Mouse (Mus musculus) embryonic facial prominence, embryonic 13.5 days (tissue): ENCODE results near the gene Gclc. TPM values are rescaled to one million over a fixed set of nuclear protein-coding genes. Genes with fewer than 3 reads are reported as not detected.

Experiments used
- ATAC-seq: fragments of 200-750 bp; cut with Nextera tagmentation; 2 replicates; pipeline ENCODE4 v1.8.0; 2017; ENCODE audit warnings: low read depth; ENCODE audit not compliant: insufficient number of reproducible peaks, insufficient read depth, low FRiP score, low TSS enrichment
- H3K27ac ChIP-seq: fragments of 300-500 bp; sonication (generic); 2 replicates; pipeline ENCODE4 v1.5.1; 2015; ENCODE audit warnings: moderate library complexity, mild to moderate bottlenecking, inconsistent platforms
- H3K27me3 ChIP-seq: fragments of 300-500 bp; sonication (generic); 2 replicates; pipeline ENCODE4 v1.6.1; 2015; ENCODE audit warnings: mild to moderate bottlenecking, inconsistent platforms
- H3K36me3 ChIP-seq: fragments of 300-500 bp; sonication (generic); 2 replicates; pipeline ENCODE4 v1.6.1; 2015; ENCODE audit warnings: mild to moderate bottlenecking, inconsistent platforms
- H3K4me1 ChIP-seq: fragments of 300-500 bp; sonication (generic); 2 replicates; pipeline ENCODE4 v1.6.1; 2015; ENCODE audit warnings: inconsistent platforms
- H3K4me2 ChIP-seq: fragments of 300-500 bp; sonication (generic); 2 replicates; pipeline ENCODE4 v1.6.1; 2015; ENCODE audit warnings: moderate library complexity, mild to moderate bottlenecking, inconsistent platforms
- H3K4me3 ChIP-seq: fragments of 300-500 bp; sonication (generic); 2 replicates; pipeline ENCODE4 v1.5.1; 2015; ENCODE audit warnings: mild to moderate bottlenecking, inconsistent platforms
- H3K9ac ChIP-seq: fragments of 300-500 bp; sonication (generic); 2 replicates; pipeline ENCODE4 v1.6.1; 2015; ENCODE audit warnings: mild to moderate bottlenecking, inconsistent platforms
- H3K9me3 ChIP-seq: fragments of 300-500 bp; sonication (generic); 2 replicates; pipeline ENCODE4 v1.6.1; 2016; ENCODE audit warnings: inconsistent platforms
- WGBS: fragments of 180-500 bp; shearing (Covaris S2); methylation state at CpG from one replicate; pipeline ENCODE4 v1.1.7; 2015; ENCODE audit warnings: mixed read lengths; 5-methylcytosine and 5-hydroxymethylcytosine counted together
- polyA plus RNA-seq: library from polyadenylated mRNA; unstranded; fragments of >200 nt; fragmentation: Nextera tagmentation; extraction: Ambion mirVana; gene quantifications from 2 replicates; pipeline ENCODE4 v1.2.1, GENCODE M21; 2015

The Gclc gene
- polyA plus RNA-seq, 1 experiment from 2014 or later, result 14.7 TPM

DNA sequence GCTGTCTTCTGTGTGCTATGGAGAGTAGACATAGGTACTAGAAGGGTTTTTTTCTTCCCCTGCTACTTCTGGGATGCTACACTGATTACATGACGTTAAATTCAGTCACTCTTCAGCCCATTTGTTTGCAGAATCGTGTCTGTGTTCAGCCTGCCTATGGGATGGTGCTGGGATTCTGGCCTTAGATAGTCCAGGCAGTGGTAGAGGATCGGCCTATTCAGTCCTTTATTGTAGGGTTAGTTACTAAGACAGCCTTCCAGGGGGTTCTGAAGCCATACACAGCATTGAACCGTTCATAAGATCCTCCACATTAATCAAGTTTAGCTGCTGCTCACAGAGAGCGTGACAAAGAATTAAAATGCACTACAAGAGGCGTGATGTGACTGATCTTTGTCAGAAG, 16.6 kb downstream of the Gclc start:
- ATAC-seq, result no peak
- H3K9ac ChIP-seq, result no peak overlapping the region

DNA sequence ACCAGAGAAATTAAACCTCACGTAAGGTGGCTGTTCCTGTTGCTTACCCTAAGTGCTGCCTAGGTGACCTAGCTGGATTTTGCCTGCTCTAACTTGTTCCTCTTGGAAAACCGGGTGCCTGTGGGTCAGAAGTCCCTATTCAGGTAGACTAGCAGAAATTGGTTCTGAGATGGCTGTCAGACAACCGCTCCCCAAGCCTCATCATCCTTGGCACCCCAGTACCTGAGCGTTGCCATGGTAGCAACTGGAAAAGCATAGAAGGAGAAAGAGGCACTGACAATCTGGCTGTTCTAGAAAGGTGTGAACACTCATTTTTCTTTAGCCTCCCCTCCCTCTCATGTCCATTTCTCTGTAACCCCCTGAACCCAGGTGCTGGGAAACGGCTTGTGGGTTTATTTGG, 17.0 kb downstream of the Gclc start:
- H3K9ac ChIP-seq, result no peak overlapping the region
- H3K27me3 ChIP-seq, result no peaks in the 10 kb centered on the region
- peaks cover 1% of the 10 kb centered on the region; the same call in 1 of the 2 replicates for H3K4me1 ChIP-seq
- ATAC-seq, result no peak
- H3K4me3 ChIP-seq, result no peak overlapping the region
- H3K4me2 ChIP-seq, result no peak overlapping the region
- 75% methylated on average over 5 of the region's 5 CpGs for WGBS
- H3K36me3 ChIP-seq, result peaks cover 13% of the 10 kb centered on the region
- H3K27ac ChIP-seq, result no peak overlapping the region
- H3K9me3 ChIP-seq, result no peaks in the 10 kb centered on the region

More for the DNA sequence above, 16.6 kb downstream of the Gclc start:
- peaks cover 14% of the 10 kb centered on the region for H3K36me3 ChIP-seq
- H3K27ac ChIP-seq, result no peak overlapping the region
- no peaks in the 10 kb centered on the region for H3K27me3 ChIP-seq
- H3K9me3 ChIP-seq, result no peaks in the 10 kb centered on the region
- no peaks in the 10 kb centered on the region for H3K4me1 ChIP-seq
- H3K4me2 ChIP-seq, result no peak overlapping the region
- no peak overlapping the region for H3K4me3 ChIP-seq
- WGBS, result 73% methylated on average over 6 of the region's 6 CpGs

DNA sequence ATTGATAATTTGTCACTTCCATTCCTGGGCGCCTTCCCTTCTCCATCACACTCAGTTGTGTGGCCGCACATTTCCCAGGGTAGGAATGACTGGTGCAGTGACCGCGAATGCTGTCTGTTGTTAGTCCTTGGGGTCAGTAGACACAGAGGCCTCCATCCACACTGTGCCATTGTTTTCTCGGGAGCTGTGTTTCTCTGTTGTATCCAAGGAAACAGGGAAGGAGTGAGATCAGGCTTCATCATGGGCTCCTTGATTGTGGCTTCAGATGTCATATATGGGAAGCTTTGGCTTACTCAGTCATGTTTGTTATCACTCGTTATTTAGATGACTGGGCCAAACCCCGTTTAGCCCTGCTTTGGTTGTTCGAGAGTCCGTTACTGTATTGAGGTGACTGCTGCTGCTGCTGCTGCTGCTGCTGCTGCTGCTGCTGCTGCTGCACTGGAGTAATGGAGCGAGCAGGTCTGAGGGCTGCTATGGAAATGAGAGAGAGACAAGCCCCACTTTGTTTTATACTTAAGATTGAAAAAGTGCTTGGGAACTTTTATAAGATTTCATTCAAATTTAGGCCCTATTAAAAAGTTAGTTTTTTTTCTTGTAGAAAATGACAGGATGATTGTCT, 17.5 kb downstream of the Gclc start:
- H3K9ac ChIP-seq, result no peak overlapping the region
- H3K27ac ChIP-seq, result no peak overlapping the region
- no peak overlapping the region for H3K4me3 ChIP-seq
- no peak for ATAC-seq
- H3K4me1 ChIP-seq, result peaks cover 4% of the 10 kb centered on the region; the same call in 1 of the 2 replicates
- no peaks in the 10 kb centered on the region for H3K9me3 ChIP-seq
- 63% methylated on average over 10 of the region's 10 CpGs for WGBS
- H3K36me3 ChIP-seq, result peaks cover 18% of the 10 kb centered on the region
- H3K27me3 ChIP-seq, result no peaks in the 10 kb centered on the region
- H3K4me2 ChIP-seq, result no peak overlapping the region

DNA sequence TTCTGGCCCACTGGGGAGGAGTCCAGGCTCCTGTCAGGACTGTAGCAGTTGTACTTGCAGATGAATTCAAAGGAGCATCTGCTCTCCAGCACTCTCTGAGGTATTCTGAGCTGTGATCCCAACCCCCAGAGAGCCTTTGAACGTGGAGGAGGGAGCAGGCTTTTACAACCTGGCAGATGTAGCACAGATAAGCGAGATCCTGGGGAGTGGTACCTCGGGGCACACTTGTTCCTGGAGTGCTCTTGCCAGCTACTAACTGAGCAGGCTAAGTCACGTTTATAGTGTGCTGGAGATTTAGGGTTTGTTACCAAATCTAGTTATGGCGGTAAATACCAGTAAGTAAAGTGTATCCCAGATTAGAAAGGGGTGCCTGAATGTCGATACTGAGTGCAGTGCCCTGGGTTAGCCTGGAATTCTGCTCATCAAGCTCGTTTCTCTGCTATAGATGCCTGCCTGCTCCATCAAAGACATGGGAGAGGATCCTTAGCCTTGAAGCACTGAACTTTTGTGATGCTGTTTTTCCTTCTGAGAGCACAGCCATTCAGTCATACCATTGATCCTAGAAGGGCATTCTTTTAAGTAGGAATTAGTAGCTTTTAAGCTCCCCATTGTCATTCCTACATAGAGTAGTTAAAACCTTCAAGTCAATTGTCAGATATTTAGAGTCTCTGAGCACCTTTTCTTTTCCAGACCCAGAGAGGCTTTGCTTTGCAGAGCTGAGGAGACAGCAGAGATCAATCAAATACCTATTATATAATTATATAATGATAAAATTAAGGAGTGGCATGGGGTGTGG, 22.6 kb downstream of the Gclc start:
- no peak for ATAC-seq
- Histone ChIP-seq H3K9ac (no peak overlapping the region), H3K27ac (no peak overlapping the region), H3K4me1 (peaks cover 4% of the 10 kb centered on the region; the same call in 1 of the 2 replicates), H3K36me3 (peaks cover 43% of the 10 kb centered on the region), H3K4me2 (no peak overlapping the region), H3K9me3 (no peaks in the 10 kb centered on the region), H3K27me3 (no peaks in the 10 kb centered on the region), H3K4me3 (no peak overlapping the region)
- WGBS, result 65% methylated on average over 7 of the region's 7 CpGs

DNA sequence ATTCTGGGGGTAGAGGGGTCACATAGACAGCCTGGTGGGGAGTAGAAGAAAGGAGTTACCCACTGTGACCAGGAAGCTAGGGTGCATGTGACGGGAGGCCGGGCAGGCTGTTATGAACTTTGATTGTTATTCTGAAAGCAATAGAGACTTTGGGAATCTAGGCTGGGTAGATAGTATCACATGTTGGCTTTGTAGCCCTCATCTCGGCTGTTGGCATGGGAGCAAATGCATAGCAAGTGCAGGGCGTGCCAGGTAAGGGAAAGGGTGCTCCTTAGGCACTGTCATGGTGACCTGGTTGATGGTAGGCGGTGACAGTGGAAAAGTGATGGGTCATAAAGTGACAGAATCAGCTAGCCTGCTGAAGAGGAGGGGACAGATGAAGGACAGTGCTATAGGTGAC, 23.3 kb downstream of the Gclc start:
- peaks cover 4% of the 10 kb centered on the region; the same call in 1 of the 2 replicates for H3K4me1 ChIP-seq
- no peak overlapping the region for H3K9ac ChIP-seq
- no peak overlapping the region for H3K27ac ChIP-seq
- WGBS, result 92% methylated on average over 5 of the region's 5 CpGs
- no peak for ATAC-seq
- H3K4me3 ChIP-seq, result no peak overlapping the region
- H3K4me2 ChIP-seq, result no peak overlapping the region
- H3K27me3 ChIP-seq, result no peaks in the 10 kb centered on the region
- H3K36me3 ChIP-seq, result peaks cover 43% of the 10 kb centered on the region
- H3K9me3 ChIP-seq, result no peaks in the 10 kb centered on the region

DNA sequence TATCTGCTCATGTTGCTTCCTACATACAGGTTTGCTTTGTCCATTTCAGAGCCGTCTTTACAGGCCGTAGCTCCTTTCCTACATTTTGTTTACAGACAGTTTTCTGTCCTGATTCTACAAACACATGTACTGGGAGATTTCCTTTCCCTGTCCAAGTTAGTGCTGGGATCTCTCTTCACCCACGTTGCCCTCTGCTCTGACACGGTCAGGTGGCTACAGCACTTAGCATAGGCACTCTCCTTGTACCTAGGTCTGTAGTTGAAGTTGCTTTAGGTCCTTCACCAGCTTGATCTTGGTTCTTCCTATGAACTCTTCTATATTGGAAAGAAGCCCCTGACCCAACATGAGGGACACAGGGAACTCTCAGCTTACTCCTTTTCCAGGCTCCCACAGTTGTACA, 25.4 kb downstream of the Gclc start:
- H3K27me3 ChIP-seq, result no peaks in the 10 kb centered on the region
- no peak overlapping the region for H3K4me2 ChIP-seq
- no peak overlapping the region for H3K9ac ChIP-seq
- 91% methylated on average over 4 of the region's 4 CpGs for WGBS
- no peak overlapping the region for H3K4me3 ChIP-seq
- no peaks in the 10 kb centered on the region for H3K9me3 ChIP-seq
- H3K36me3 ChIP-seq, result peaks cover 45% of the 10 kb centered on the region
- H3K4me1 ChIP-seq, result peaks cover 4% of the 10 kb centered on the region; the same call in 1 of the 2 replicates
- H3K27ac ChIP-seq, result no peak overlapping the region
- no peak for ATAC-seq

DNA sequence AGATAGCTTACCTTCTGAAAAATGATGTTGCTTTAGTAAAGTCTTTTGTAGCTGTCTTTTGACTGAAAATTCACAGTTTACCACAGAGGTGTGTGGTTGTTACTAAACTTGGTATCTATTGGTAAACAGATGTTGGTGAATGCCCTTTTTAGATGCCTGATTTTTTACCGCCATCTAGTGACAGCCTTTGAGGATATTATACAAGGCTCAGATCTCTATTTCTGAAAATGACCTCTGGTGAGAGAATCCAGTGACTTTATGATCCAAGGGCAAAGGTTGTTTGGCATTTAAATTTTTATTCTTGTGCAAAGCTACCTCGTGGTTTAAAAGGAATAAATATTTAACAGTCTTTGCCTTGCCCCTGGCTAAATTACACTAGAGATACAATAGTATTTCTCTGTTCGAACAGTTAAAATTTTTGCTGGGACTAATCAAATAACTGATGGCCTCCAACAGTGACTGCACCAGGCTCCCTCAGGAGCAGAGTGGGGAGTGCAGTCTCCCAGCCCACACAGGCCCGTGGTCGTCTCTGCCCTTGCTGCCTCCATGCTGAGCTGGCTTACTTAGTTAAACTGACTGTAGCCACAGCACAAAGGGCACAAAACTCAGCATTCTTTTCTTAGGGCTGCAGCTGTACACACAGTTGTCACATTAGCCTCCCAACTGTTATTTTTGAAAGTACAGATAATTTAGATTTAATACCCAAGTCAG, 27.3 kb downstream of the Gclc start:
- H3K9me3 ChIP-seq, result no peaks in the 10 kb centered on the region
- no peak overlapping the region for H3K4me3 ChIP-seq
- no peak for ATAC-seq
- H3K9ac ChIP-seq, result no peak overlapping the region
- H3K27me3 ChIP-seq, result no peaks in the 10 kb centered on the region
- no peaks in the 10 kb centered on the region for H3K4me1 ChIP-seq
- H3K27ac ChIP-seq, result no peak overlapping the region
- 54% methylated on average over 5 of the region's 5 CpGs for WGBS
- peaks cover 47% of the 10 kb centered on the region for H3K36me3 ChIP-seq
- no peak overlapping the region for H3K4me2 ChIP-seq

DNA sequence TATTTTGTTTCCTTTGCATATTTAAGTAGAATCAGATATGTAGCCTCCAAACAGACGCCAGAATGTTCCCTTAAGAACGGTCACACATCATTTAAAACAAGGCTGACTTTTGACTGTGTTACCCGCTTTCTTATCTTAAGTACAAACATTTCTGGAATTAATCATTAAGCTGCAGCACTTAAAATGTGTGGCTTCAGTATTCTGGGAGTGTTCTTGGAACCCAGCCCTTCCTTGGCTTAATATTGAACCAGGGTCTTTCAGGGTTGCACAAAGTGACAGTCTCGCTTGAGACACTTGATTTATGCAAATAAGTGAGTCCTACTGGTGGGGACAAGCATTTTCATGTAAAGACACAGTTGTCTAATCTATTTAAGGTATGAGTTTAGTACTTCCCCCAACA, 27.9 kb downstream of the Gclc start:
- H3K4me3 ChIP-seq, result no peak overlapping the region
- no peaks in the 10 kb centered on the region for H3K27me3 ChIP-seq
- H3K4me1 ChIP-seq, result no peaks in the 10 kb centered on the region
- H3K4me2 ChIP-seq, result no peak overlapping the region
- peaks cover 47% of the 10 kb centered on the region for H3K36me3 ChIP-seq
- no peak for ATAC-seq
- 62% methylated on average over 4 of the region's 4 CpGs for WGBS
- H3K27ac ChIP-seq, result no peak overlapping the region
- no peak overlapping the region for H3K9ac ChIP-seq
- H3K9me3 ChIP-seq, result no peaks in the 10 kb centered on the region

DNA sequence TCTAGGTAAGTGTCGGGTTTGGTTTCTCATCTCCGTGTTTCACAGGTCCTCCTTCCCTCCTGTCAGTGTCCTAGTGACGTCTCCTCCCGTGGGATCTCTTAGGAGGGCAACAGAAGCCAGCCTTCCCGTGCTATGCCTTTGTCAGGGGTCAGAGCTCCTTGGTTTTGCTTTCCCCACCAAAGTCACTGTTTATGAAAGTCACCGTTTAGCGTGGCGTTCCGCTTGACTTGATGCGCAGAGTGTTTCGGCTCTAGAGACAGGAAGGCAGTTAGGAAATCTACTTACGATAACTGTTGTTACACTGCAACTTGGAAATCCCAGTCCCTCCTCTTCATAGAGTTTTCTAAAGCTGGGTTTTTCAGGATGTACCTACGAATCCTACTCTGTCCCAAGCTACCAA, 28.7 kb downstream of the Gclc start:
- no peak overlapping the region for H3K4me2 ChIP-seq
- H3K9ac ChIP-seq, result no peak overlapping the region
- H3K36me3 ChIP-seq, result peaks cover 50% of the 10 kb centered on the region
- no peaks in the 10 kb centered on the region for H3K27me3 ChIP-seq
- no peak overlapping the region for H3K4me3 ChIP-seq
- no peaks in the 10 kb centered on the region for H3K4me1 ChIP-seq
- no peak for ATAC-seq
- H3K9me3 ChIP-seq, result no peaks in the 10 kb centered on the region
- H3K27ac ChIP-seq, result no peak overlapping the region
- 82% methylated on average over 13 of the region's 13 CpGs for WGBS

DNA sequence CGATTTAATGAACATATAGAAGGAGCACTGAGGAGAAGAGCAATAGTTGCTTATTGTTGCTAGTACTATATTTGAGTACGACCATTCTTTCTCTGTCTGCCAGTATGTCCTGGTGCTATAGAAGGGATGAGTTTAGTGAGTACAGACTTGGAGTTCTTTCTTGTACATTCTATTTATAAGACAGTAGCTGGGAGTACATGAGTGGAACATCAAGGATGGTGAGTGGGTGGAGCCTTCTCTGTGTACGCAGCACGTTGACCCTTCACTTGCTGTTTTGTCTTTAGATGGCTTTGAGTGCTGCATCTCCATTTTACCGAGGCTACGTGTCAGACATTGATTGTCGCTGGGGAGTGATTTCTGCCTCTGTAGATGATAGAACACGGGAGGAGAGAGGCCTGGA, 31.1 kb downstream of the Gclc start:
- no peak overlapping the region for H3K4me3 ChIP-seq
- H3K36me3 ChIP-seq, result peaks cover 43% of the 10 kb centered on the region
- no peak overlapping the region for H3K27ac ChIP-seq
- no peaks in the 10 kb centered on the region for H3K9me3 ChIP-seq
- 88% methylated on average over 8 of the region's 8 CpGs for WGBS
- no peak overlapping the region for H3K9ac ChIP-seq
- no peaks in the 10 kb centered on the region for H3K4me1 ChIP-seq
- no peak overlapping the region for H3K4me2 ChIP-seq
- ATAC-seq, result no peak
- H3K27me3 ChIP-seq, result no peaks in the 10 kb centered on the region

DNA sequence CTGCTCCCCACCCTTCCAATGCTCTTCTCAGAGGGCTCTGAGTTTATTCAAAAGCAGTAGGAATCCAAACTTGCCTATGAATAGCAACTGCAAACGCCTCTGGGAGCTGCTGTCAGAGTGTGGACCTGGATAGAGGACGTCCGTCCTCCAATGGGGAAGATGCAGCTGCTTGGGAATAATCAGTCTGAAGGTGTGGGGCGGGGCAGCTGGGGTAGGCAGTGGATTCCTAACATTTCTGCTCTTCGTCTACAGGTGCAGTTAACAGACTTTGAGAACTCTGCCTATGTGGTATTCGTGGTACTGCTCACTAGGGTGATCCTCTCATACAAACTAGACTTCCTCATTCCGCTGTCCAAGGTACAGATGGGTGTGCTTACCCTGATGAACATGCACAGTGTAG, 33.6 kb downstream of the Gclc start:
- no peak for ATAC-seq
- Histone ChIP-seq H3K4me1 (no peaks in the 10 kb centered on the region), H3K27ac (no peak overlapping the region), H3K9me3 (no peaks in the 10 kb centered on the region), H3K4me3 (no peak overlapping the region), H3K9ac (no peak overlapping the region), H3K27me3 (no peaks in the 10 kb centered on the region), H3K4me2 (no peak overlapping the region), H3K36me3 (peaks cover 61% of the 10 kb centered on the region)
- WGBS, result 87% methylated on average over 7 of the region's 7 CpGs
